Mouse (Mus musculus): ENCODE data around the gene Rcvrn. TPM values are rescaled to one million over a fixed set of nuclear protein-coding genes. Genes with fewer than 3 reads are reported as not detected.

The Rcvrn gene
- total and polyA plus RNA-seq, 2 experiments from 2014 or later, result not detected

- Histone ChIP-seq H3K36me3 (replicated peaks; ENCODE audit: control insufficient read depth, insufficient read depth, low read length) (no peaks in the 10 kb centered on the region; the same call in none of the 2 replicates), H3K4me2 (ENCODE audit: low read depth, low read length) (no peak overlapping the region), H3K4me1 (ENCODE audit: control insufficient read depth, insufficient read depth) (peaks cover 34% of the 10 kb centered on the region), H3K9me3 (replicated peaks; ENCODE audit: control insufficient read depth, low read length) (no peaks in the 10 kb centered on the region), H3K9ac (replicated peaks; ENCODE audit: low read depth, low read length) (no peak overlapping the region), H3K27me3 (ENCODE audit: control insufficient read depth, insufficient read depth, low read length) (no peaks in the 10 kb centered on the region), H3K4me3 (ENCODE audit: low read depth, low read length) (no peak overlapping the region), H3K27ac (ENCODE audit: low read depth) (no peak overlapping the region)
- WGBS, result 94% methylated on average over 3 of the region's 3 CpGs
- DNase-seq (ENCODE audit: low spot score), result no peak
- no peak for TF ChIP-seq EP300 (IDR thresholded peaks at IDR 0.05; ENCODE audit: low read depth)
- TF ChIP-seq CTCF (IDR thresholded peaks at IDR 0.05; ENCODE audit: low read depth), result no peak
- ATAC-seq (ENCODE audit: insufficient read depth, low read depth), result no peak
Observed at GRCm38 (mm10) chr11:67664261-67664660, 30.9 kb upstream of the Rcvrn start.

- Histone ChIP-seq H3K4me3 (ENCODE audit: low read depth, low read length) (no peak overlapping the region), H3K4me1 (ENCODE audit: control insufficient read depth, insufficient read depth) (peaks cover 37% of the 10 kb centered on the region), H3K9me3 (replicated peaks; ENCODE audit: control insufficient read depth, low read length) (no peaks in the 10 kb centered on the region), H3K36me3 (replicated peaks; ENCODE audit: control insufficient read depth, insufficient read depth, low read length) (no peaks in the 10 kb centered on the region; the same call in none of the 2 replicates), H3K27me3 (ENCODE audit: control insufficient read depth, insufficient read depth, low read length) (no peaks in the 10 kb centered on the region), H3K4me2 (ENCODE audit: low read depth, low read length) (no peak overlapping the region), H3K27ac (ENCODE audit: low read depth) (no peak overlapping the region), H3K9ac (replicated peaks; ENCODE audit: low read depth, low read length) (no peak overlapping the region)
- WGBS, result 80% methylated on average over 6 of the region's 6 CpGs
- no peak for ATAC-seq (ENCODE audit: insufficient read depth, low read depth)
- TF ChIP-seq EP300 (IDR thresholded peaks at IDR 0.05; ENCODE audit: low read depth) (no peak), CTCF (IDR thresholded peaks at IDR 0.05; ENCODE audit: low read depth) (no peak)
- DNase-seq (ENCODE audit: low spot score), result no peak
Observed at GRCm38 (mm10) chr11:67664918-67665317, 30.2 kb upstream of the Rcvrn start.

DNA sequence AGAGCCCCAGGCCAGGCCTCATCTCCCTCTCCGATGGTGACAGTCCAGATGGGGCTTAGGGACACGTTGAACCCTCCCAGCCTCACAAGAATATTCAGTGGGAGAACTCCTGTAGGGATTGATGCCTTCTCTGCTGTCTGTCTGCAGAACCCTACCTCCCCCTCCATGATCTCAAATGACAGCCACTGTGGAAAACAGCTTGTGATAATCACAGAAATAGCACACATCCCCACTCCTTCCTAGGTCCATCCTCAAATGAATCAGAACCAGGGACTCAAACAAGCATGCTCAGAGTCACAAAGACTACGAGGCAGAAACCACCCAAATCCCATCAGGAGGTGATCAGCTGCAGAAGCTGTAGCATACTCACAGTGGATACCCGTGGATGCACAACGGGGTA is 29.0 kb upstream of the Rcvrn start:
- H3K4me2 ChIP-seq (ENCODE audit: low read depth, low read length), result no peak overlapping the region
- H3K36me3 ChIP-seq (replicated peaks; ENCODE audit: control insufficient read depth, insufficient read depth, low read length), result no peaks in the 10 kb centered on the region; the same call in none of the 2 replicates

GRCm38 (mm10) chr11:67667531-67668332 is 27.4 kb upstream of the Rcvrn start:
- H3K27ac ChIP-seq (ENCODE audit: low read depth), result peak overlapping the region; percentile 95

More for the DNA sequence above, 29.0 kb upstream of the Rcvrn start:
- no peaks in the 10 kb centered on the region for H3K27me3 ChIP-seq (ENCODE audit: control insufficient read depth, insufficient read depth, low read length)
- 73% methylated on average over 5 of the region's 5 CpGs for WGBS
- no peak overlapping the region for H3K9ac ChIP-seq (replicated peaks; ENCODE audit: low read depth, low read length)
- peaks cover 42% of the 10 kb centered on the region for H3K4me1 ChIP-seq (ENCODE audit: control insufficient read depth, insufficient read depth)
- no peak overlapping the region for H3K4me3 ChIP-seq (ENCODE audit: low read depth, low read length)
- no peak overlapping the region for H3K27ac ChIP-seq (ENCODE audit: low read depth)
- ATAC-seq (ENCODE audit: insufficient read depth, low read depth) (no peak), DNase-seq (ENCODE audit: low spot score) (no peak)
- no peaks in the 10 kb centered on the region for H3K9me3 ChIP-seq (replicated peaks; ENCODE audit: control insufficient read depth, low read length)
- TF ChIP-seq EP300 (IDR thresholded peaks at IDR 0.05; ENCODE audit: low read depth) (no peak), CTCF (IDR thresholded peaks at IDR 0.05; ENCODE audit: low read depth) (no peak)

GRCm38 (mm10) chr11:67668460-67669007 is 26.6 kb upstream of the Rcvrn start:
- DNase-seq (ENCODE audit: low spot score) (no peak), ATAC-seq (ENCODE audit: insufficient read depth, low read depth) (no peak)
- no peak overlapping the region for H3K4me3 ChIP-seq (ENCODE audit: low read depth, low read length)
- H3K4me1 ChIP-seq (ENCODE audit: control insufficient read depth, insufficient read depth), result peaks cover 56% of the 10 kb centered on the region
- H3K4me2 ChIP-seq (ENCODE audit: low read depth, low read length), result no peak overlapping the region
- TF ChIP-seq EP300 (IDR thresholded peaks at IDR 0.05; ENCODE audit: low read depth) (no peak), CTCF (IDR thresholded peaks at IDR 0.05; ENCODE audit: low read depth) (no peak)
- H3K27me3 ChIP-seq (ENCODE audit: control insufficient read depth, insufficient read depth, low read length), result no peaks in the 10 kb centered on the region
- no peaks in the 10 kb centered on the region for H3K9me3 ChIP-seq (replicated peaks; ENCODE audit: control insufficient read depth, low read length)
- peak overlapping the region; percentile 95 for H3K27ac ChIP-seq (ENCODE audit: low read depth)
- H3K36me3 ChIP-seq (replicated peaks; ENCODE audit: control insufficient read depth, insufficient read depth, low read length), result no peaks in the 10 kb centered on the region; the same call in 1 of the 2 replicates
- 72% methylated on average over 3 of the region's 3 CpGs for WGBS
- no peak overlapping the region for H3K9ac ChIP-seq (replicated peaks; ENCODE audit: low read depth, low read length)

More at GRCm38 (mm10) chr11:67667531-67668332, 27.4 kb upstream of the Rcvrn start:
- H3K36me3 ChIP-seq (replicated peaks; ENCODE audit: control insufficient read depth, insufficient read depth, low read length), result no peaks in the 10 kb centered on the region; the same call in 1 of the 2 replicates
- no peaks in the 10 kb centered on the region for H3K9me3 ChIP-seq (replicated peaks; ENCODE audit: control insufficient read depth, low read length)
- H3K9ac ChIP-seq (replicated peaks; ENCODE audit: low read depth, low read length), result peak overlapping the region; percentile 7; the same call in 1 of the 2 replicates
- H3K4me2 ChIP-seq (ENCODE audit: low read depth, low read length), result no peak overlapping the region
- H3K4me1 ChIP-seq (ENCODE audit: control insufficient read depth, insufficient read depth), result peaks cover 51% of the 10 kb centered on the region
- WGBS, result 22% methylated on average over 13 of the region's 13 CpGs
- TF ChIP-seq EP300 (IDR thresholded peaks at IDR 0.05; ENCODE audit: low read depth) (peak; percentile 100), CTCF (IDR thresholded peaks at IDR 0.05; ENCODE audit: low read depth) (peak; percentile 17; the same call in 1 of the 2 replicates)
- no peaks in the 10 kb centered on the region for H3K27me3 ChIP-seq (ENCODE audit: control insufficient read depth, insufficient read depth, low read length)
- ATAC-seq (ENCODE audit: insufficient read depth, low read depth), result peak; percentile 89
- peak; percentile 89 for DNase-seq (ENCODE audit: low spot score)
- H3K4me3 ChIP-seq (ENCODE audit: low read depth, low read length), result no peak overlapping the region
